Mouse (Mus musculus) c-Kit-positive CD71-negative TER-119-negative erythroid progenitor cells, embryonic 14.5 days (primary cell): ENCODE results near the gene Nsun2.
A peak's percentile ranks its signal among the peaks of the same experiment; 100 is the strongest.
"Not testable (repeated sequence)": the region's sequence is repeated elsewhere in the genome, so short reads cannot be mapped to it uniquely, and the experiment has no call there.

Source experiments
- DNase-seq: peaks from one replicate; pipeline ENCODE4 v3.0.0-alpha.2; 2013; ENCODE audit warnings: low read depth

Gene Nsun2

GRCm38 (mm10) chr13:69593453-69593852, 59.9 kb downstream of the Nsun2 start:
- DNase-seq: no peak

- no peak for DNase-seq
Measured at GRCm38 (mm10) chr13:69594577-69595256, 61.2 kb downstream of the Nsun2 start.

- no peak for DNase-seq
Measured at GRCm38 (mm10) chr13:69595911-69596310, 62.4 kb downstream of the Nsun2 start.

- no peak for DNase-seq
Measured at GRCm38 (mm10) chr13:69596515-69596914, 63.0 kb downstream of the Nsun2 start.

GRCm38 (mm10) chr13:69598867-69599266, 65.3 kb downstream of the Nsun2 start:
- DNase-seq: no peak

GRCm38 (mm10) chr13:69600863-69601262, 67.3 kb downstream of the Nsun2 start:
- DNase-seq: not testable (repeated sequence)

- DNase-seq: no peak
Measured at GRCm38 (mm10) chr13:69601321-69601720, 67.8 kb downstream of the Nsun2 start.

- DNase-seq: no peak
Measured at GRCm38 (mm10) chr13:69604670-69605069, 71.1 kb downstream of the Nsun2 start.

- DNase-seq: no peak
Measured at GRCm38 (mm10) chr13:69608734-69609133, 75.2 kb downstream of the Nsun2 start.

- no peak for DNase-seq
Measured at GRCm38 (mm10) chr13:69610751-69611397, 77.3 kb downstream of the Nsun2 start.

- DNase-seq: peak; percentile 97
Measured at GRCm38 (mm10) chr13:69611398-69612174, 78.0 kb downstream of the Nsun2 start, which contains the start of gene Srd5a1. Srd5a1 (minus strand) TSS chr13:69611442.

GRCm38 (mm10) chr13:69612175-69612544, 78.6 kb downstream of the Nsun2 start:
- no peak for DNase-seq

- DNase-seq: no peak
Measured at GRCm38 (mm10) chr13:69616716-69617115, 83.2 kb downstream of the Nsun2 start.

GRCm38 (mm10) chr13:69623843-69624242, 90.3 kb downstream of the Nsun2 start:
- no peak for DNase-seq

GRCm38 (mm10) chr13:69624510-69624909, 91.0 kb downstream of the Nsun2 start:
- DNase-seq: no peak

- DNase-seq: no peak
Measured at GRCm38 (mm10) chr13:69627941-69628340, 94.4 kb downstream of the Nsun2 start.

- no peak for DNase-seq
Measured at GRCm38 (mm10) chr13:69630576-69630975, 97.0 kb downstream of the Nsun2 start.

GRCm38 (mm10) chr13:69631111-69631510, 97.6 kb downstream of the Nsun2 start:
- no peak for DNase-seq

- DNase-seq: no peak
Measured at GRCm38 (mm10) chr13:69631659-69632058, 98.1 kb downstream of the Nsun2 start.

GRCm38 (mm10) chr13:69633551-69633950, 100.0 kb downstream of the Nsun2 start:
- DNase-seq: no peak

GRCm38 (mm10) chr13:69633988-69634387, 100.4 kb downstream of the Nsun2 start:
- DNase-seq: no peak

- not testable (repeated sequence) for DNase-seq
Measured at GRCm38 (mm10) chr13:69635836-69636235, 102.3 kb downstream of the Nsun2 start.

- no peak for DNase-seq
Measured at GRCm38 (mm10) chr13:69636375-69636774, 102.8 kb downstream of the Nsun2 start.
